Mouse (Mus musculus): Measurements from ENCODE around the gene Glis2. TPM values are rescaled to one million over a fixed set of nuclear protein-coding genes. Genes with fewer than 3 reads are reported as not detected.
A peak's percentile ranks its signal among the peaks of the same experiment; 100 is the strongest.
"Not testable (repeated sequence)": the region's sequence is repeated elsewhere in the genome, so short reads cannot be mapped to it uniquely, and the experiment has no call there.

Glis2 gene
- total RNA-seq, 2 experiments from 2014 or later = 16.3 to 18.0 TPM

DNA sequence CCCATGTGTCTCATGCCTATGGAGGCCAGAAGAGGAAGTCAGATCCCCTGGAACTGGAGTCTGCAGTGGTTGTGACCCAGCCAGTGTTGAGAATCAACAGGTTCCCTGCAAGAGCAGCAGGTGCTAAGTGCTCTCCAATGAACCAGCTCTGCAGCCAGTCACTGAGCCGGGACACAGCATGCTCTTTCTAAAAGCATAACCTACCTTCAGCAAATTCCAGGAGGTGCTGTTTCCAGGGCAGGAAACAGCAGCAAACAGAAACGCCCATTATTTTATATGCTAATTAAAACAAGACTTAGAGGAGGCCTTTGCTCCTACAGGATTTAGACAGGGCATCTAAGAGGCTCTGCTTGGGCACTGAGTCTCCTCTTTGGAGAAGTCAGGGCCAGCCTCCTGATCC lies 18.5 kb upstream of the Glis2 start:
- DNase-seq (ENCODE audit: low spot score in 2 of 2) = no peak
- intact Hi-C loops (cut with DNase I) = no loop called here

GRCm38 (mm10) chr16:4576873-4577272 lies 17.6 kb upstream of the Glis2 start:
- DNase-seq (ENCODE audit: low spot score in 2 of 2) = no peak
- intact Hi-C loops (cut with DNase I) = no loop called here

DNA sequence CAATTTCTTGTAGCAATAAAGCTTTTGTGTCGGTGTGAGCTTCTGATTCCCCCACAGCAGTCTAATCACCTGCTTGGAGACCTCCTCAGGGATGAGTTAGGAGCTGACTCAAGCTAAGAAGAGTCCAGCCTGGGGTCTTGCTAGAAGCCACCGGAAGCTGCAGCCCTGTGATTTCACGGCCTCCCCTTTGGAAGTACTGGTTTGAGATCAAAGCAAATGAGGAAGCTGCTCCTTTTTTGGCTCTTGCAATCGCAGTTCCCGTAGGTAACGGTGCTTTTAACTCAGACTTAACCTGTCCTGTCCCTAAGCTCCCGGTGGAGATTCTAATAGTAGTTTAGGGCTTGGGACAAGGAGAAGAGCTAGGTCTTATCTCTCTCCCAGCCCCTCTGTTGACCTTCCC lies 15.9 kb upstream of the Glis2 start:
- DNase-seq (ENCODE audit: low spot score in 2 of 2) = no peak
- intact Hi-C loops (cut with DNase I) = no loop called here

- DNase-seq (ENCODE audit: low spot score in 2 of 2); intact Hi-C loops (cut with DNase I): not testable (repeated sequence)
Measured at GRCm38 (mm10) chr16:4581179-4581578, 13.3 kb upstream of the Glis2 start.

- intact Hi-C loops (cut with DNase I) = no loop called here
- no peak for DNase-seq (ENCODE audit: low spot score in 2 of 2)
Measured at GRCm38 (mm10) chr16:4583807-4584206, 10.7 kb upstream of the Glis2 start.

DNA sequence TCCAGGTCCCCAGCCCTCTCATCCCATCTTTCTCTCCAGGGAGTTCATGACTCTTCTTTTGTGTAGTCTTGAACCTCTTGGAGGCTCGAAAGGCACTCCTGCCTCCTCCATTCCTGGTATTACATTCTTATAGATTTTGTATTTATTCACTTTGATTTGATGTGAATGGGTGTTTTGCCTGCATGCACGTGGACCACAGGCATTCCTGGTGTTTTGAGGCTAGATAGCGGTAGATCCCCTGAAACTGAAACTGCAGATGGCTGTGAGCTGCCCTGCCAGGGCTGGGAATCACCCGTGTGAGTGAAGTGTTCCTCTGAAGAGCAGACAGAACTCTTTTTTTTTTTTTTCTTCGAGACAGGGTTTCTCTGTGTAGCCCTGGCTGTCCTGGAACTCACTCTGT lies 10.1 kb upstream of the Glis2 start:
- intact Hi-C loops (cut with DNase I) = no loop called here
- DNase-seq (ENCODE audit: low spot score in 2 of 2) = no peak

DNA sequence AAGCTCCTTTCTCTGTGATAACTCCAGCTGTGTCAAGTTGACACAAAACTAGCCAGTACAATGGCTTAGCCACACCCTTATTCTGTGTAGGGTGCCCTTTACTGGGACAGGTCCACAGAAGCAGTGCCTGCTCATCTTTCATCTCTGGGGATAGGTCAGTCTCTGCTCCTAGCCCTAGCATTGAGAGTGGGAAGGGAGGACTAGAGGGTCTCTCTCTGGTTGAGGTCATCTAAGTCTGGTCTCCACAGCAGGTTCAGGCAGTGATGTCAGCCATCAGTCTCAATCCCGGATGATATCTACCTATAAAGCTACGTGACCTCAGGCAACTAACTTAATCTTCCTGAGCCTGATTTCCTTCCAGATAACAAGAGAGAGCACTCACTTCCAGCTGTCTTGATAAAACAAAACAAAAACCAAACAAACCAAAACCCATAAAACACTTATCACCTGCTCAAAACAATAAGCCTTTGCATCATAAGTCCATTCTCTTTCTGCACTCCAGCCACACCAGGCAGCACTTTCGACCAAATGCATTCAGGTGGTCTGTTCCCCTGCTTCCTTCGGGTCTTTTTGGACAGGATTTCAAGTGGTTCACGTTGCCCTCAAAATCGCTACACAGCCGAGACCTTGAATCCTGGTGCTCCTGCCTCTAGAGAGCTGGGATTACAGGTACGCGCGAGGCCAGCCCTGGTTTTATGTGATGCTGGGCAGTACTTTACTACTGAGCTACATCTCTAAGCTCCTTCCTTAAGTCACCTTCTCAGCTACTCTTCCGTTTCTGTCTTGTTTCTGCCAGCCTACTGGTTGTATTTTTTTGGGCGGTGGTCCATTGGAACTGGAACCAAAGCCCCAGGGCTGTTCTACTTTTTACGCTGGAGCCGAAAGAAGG lies 8.6 kb upstream of the Glis2 start:
- intact Hi-C loops (cut with DNase I) = no loop called here
- no peak for DNase-seq (ENCODE audit: low spot score in 2 of 2)

- intact Hi-C loops (cut with DNase I) = no loop called here
Measured at GRCm38 (mm10) chr16:4586531-4587123, 7.9 kb upstream of the Glis2 start.

DNA sequence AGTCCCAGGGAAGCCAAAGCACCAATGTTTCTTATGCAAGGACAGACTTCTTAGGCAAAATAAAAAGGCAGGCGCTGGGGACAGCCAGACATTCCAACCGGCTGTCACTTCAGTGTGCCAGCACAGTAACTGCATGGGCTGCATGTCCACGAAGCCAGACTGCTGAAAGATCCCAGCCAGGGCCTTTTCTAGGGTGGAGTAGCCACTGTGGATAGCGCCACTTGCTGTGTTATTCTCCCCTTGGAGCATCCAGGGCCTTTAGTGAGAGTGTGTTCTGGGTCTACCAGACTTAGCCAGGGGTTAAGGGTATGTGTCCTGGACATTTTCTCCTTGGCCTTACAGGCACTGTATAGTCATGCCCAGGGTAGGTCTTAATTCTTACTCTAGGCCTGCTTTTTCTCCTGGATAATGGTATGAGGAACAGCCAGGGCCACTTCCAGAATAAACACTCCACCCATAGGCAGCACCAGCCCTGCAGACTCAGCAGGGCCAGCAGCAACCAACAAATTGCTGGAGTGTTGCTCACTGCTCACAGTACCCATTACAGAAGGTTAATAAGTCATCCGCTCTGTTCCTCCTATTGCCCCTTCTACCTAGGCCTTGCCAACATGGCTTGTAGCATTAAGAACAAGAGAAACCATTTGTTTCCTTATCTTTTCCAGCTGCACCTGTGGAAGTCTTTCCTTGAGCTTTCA lies 6.8 kb upstream of the Glis2 start:
- no peak for DNase-seq (ENCODE audit: low spot score in 2 of 2)

More at GRCm38 (mm10) chr16:4586531-4587123, 7.9 kb upstream of the Glis2 start:
- peak; percentile 86 to 87 for DNase-seq (ENCODE audit: low spot score in 2 of 2)

GRCm38 (mm10) chr16:4590236-4590635 lies 4.3 kb upstream of the Glis2 start:
- intact Hi-C loops (cut with DNase I) = loop anchor here (5.0 kb wide), 1 partner anchor 33 kb away; the partner anchor contains the start of gene Tfap4
- DNase-seq (ENCODE audit: low spot score in 2 of 2) = no peak

More for the DNA sequence above, 6.8 kb upstream of the Glis2 start:
- intact Hi-C loops (cut with DNase I) = no loop called here

- intact Hi-C loops (cut with DNase I) = loop anchor here (5.0 kb wide), 1 partner anchor 36 kb away; the partner anchor contains the start of gene Tfap4
- peak; percentile 47 to 68 for DNase-seq (ENCODE audit: low spot score in 2 of 2)
Measured at GRCm38 (mm10) chr16:4592909-4593875, 1.3 kb upstream of the Glis2 start.

- intact Hi-C loops (cut with DNase I) = loop anchor here (5.0 kb wide), 1 partner anchor 38 kb away; the partner anchor contains the start of gene Tfap4
- DNase-seq (ENCODE audit: low spot score in 2 of 2) = no peak
Measured at GRCm38 (mm10) chr16:4594814-4595526, 457 bp downstream of the Glis2 start.

DNA sequence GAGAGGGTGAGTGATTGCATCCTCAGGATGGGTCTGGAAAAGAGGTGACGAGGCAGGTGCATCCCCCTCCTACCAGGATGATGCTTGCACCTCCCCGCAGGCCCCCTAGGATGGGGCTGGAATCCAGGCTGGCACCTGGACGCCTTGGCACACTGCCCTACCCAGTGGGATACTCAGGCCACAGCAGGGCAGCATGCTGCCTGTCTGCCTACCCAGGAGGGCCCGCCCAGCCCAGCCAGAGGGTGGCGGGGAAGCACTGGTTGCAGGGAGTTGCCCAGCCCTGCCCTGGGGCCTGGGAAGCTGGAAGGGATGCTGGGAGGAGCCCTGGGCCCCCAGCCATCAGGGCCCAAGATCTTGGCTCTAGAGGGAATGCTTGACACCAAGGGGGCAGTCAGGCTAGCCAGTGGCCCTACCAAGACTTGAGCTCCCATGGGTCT lies 1.0 kb downstream of the Glis2 start:
- DNase-seq (ENCODE audit: low spot score in 2 of 2) = no peak

GRCm38 (mm10) chr16:4596141-4596728 lies 1.7 kb downstream of the Glis2 start:
- DNase-seq (ENCODE audit: low spot score in 2 of 2) = no peak
- intact Hi-C loops (cut with DNase I) = no loop called here

More for the DNA sequence above, 1.0 kb downstream of the Glis2 start:
- intact Hi-C loops (cut with DNase I) = no loop called here

- intact Hi-C loops (cut with DNase I) = no loop called here
- DNase-seq (ENCODE audit: low spot score in 2 of 2) = no peak
Measured at GRCm38 (mm10) chr16:4596836-4597235, 2.3 kb downstream of the Glis2 start.

DNA sequence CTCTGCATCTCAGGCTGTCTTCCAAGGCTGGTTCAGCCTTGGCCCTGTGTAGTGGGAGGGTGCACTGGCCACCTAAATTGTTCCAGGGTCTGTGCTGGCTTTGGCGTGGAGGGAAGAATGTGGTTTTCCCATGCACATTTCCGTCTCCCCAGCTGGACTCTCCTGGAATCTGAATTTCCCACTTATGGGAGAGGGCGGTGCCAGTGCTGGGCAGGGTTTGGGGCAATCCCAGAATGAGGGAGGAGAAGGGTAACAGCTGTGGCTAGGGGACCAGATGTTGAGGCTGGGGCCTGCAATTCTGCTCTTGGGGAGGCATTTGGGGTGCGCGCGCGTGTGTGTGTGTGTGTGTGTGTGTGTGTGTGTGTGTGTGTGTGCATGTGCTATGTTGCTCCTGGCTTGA lies 2.8 kb downstream of the Glis2 start:
- no peak for DNase-seq (ENCODE audit: low spot score in 2 of 2)

DNA sequence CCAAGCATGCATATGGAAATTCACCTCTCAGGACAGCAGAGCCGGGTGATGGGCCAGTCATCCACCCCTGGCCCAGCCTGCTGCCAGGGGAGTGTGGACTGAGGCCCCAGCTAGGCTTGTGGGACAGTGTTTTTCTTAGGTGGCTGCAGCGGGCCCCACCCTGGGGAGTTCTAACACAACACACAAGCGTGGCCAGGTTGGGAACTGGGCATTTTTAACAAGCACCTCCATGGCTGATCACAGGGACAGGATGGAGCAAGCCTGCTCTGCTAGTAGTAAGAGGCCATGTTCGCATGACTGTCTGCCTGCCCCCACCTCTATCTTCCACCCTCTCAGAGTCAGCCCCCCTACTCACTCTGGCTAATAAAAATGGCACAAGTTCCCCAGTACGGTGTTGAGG lies 3.5 kb downstream of the Glis2 start:
- no peak for DNase-seq (ENCODE audit: low spot score in 2 of 2)
- intact Hi-C loops (cut with DNase I) = no loop called here

More for the DNA sequence above, 2.8 kb downstream of the Glis2 start:
- intact Hi-C loops (cut with DNase I) = no loop called here

Measured in left cerebral cortex, postnatal 14 days (tissue).